Mouse (Mus musculus) layer of hippocampus, adult 11-12 months (tissue): ENCODE results near the gene Olfr911-ps1.

Source experiments
- DNase-seq: peaks from one replicate; pipeline ENCODE4 v3.0.0; 2022; ENCODE audit warnings: low spot score

The Olfr911-ps1 gene

DNA sequence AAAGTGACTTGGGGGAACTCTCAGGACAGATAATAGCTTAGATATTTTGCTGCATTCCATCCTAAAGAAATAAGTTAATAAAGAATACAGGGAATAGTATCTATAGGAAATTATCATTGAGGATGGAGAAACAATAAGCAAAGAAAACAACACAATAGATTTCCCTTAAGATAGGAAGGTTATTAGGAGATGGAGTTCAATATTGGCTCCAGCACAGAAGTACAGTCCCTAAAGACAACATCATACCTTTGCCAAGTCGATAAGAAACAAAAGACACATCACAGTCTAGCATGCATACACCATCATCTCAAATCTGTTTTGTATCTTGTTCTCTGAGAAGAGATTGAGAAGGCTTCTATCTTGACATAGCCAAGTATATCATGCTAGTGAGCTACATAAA lies at the start of gene Olfr911-ps1:
Gene Olfr911-ps1 (plus strand): TSS at position 301 of the 400 bp plus-strand sequence.
- DNase-seq: no peak

DNA sequence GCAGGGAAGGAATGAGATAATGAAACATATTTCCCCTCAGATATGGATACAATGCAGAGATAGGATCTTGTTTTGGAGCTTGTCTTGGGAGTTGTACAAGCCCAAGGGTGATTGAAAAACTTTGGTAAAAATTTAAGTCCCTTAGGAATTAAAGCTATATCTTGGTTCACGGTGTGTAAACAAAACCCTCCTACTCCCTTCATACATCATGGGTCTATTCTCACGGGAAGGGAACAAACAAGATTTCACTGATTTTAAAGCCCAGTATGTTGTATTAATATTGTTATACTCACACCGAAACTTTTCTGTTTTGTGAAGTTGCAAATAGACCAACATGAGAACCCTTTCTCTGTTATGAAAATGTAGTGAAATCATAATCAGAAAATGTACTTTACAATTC lies 34.6 kb upstream of the Olfr911-ps1 start, which contains the start of gene Olfr906:
Gene Olfr906 (plus strand): TSS at position 301 of the 400 bp plus-strand sequence.
- DNase-seq: no peak

DNA sequence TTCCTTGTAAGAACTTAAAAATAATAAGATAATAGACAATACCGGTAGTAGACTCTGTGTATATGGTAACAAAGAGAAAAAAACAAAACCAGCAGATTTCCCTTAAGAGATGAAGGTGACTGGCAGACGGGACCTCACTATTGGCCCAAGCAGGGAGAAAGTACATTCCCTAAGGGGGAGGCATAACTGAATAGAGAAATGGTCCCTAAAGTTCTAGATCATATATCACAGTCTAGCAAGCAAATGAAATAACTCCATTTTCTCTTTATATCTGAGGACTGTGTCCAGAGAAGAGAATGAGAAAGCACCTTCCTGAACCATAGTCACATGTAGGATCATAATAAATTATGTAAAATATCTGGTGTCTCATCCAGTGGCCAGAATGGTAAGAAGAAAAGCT lies 25.9 kb upstream of the Olfr911-ps1 start, which contains the start of gene Olfr907:
Gene Olfr907 (plus strand): TSS at position 301 of the 400 bp plus-strand sequence.
- no peak for DNase-seq

DNA sequence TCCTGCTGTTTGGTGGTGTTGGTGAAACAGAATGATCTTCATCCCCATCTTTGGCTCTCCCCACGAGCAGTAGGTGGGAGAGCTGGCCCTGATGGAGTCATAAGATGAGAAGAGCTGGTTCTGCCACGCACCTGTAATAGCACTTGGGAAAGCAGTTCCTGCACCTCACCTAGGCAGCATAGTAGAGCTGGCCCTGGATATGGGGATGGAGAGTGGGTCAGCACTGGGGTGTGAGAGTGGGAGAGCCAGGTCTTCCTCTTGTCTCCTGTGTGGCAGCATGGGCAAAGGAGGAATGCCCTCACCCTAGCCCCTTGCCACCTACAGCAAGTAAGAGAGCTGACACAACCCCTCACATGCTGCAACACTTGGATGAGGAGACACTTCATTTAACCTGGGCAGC lies 9.0 kb upstream of the Olfr911-ps1 start:
- no peak for DNase-seq

DNA sequence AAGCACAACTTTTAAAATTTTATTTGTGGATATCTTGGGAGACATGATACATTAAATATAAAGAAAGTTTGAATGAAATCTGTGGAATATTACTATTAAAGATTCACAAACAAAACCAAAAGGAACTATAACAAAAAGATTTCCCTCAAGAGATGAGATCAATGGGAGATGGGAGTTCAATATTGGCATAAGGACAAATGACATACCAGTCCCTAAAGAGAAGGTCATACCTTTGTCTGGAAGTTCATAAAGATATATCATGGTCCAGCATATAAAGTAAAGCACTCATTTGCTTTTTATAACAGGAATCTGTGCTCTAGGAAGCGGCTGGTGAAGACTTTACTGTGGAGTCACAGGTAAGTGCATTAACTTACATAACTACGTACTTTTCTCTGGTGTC lies 16.2 kb downstream of the Olfr911-ps1 start, which contains the start of gene Olfr910:
Gene Olfr910 (plus strand): TSS at position 301 of the 400 bp plus-strand sequence.
- DNase-seq: no peak
